Mouse (Mus musculus): ENCODE data around the gene Col27a1.

Col27a1 gene

GRCm38 (mm10) chr4:63222246-63222645 lies 8.4 kb downstream of the Col27a1 start:
- in situ Hi-C loops (cut with MseI, MboI), result no loop called here

- in situ Hi-C loops (cut with MseI, MboI), result no loop called here
Measured at GRCm38 (mm10) chr4:63225373-63225772, 11.6 kb downstream of the Col27a1 start.

- in situ Hi-C loops (cut with MseI, MboI), result no loop called here
Measured at GRCm38 (mm10) chr4:63226164-63226882, 12.5 kb downstream of the Col27a1 start.

- in situ Hi-C loops (cut with MseI, MboI), result no loop called here
Measured at GRCm38 (mm10) chr4:63226883-63227235, 13.1 kb downstream of the Col27a1 start.

GRCm38 (mm10) chr4:63228943-63229342 lies 15.1 kb downstream of the Col27a1 start:
- in situ Hi-C loops (cut with MseI, MboI), result no loop called here

- in situ Hi-C loops (cut with MseI, MboI), result no loop called here
Measured at GRCm38 (mm10) chr4:63229991-63230581, 16.3 kb downstream of the Col27a1 start.

- in situ Hi-C loops (cut with MseI, MboI), result no loop called here
Measured at GRCm38 (mm10) chr4:63231121-63231520, 17.3 kb downstream of the Col27a1 start.

GRCm38 (mm10) chr4:63232542-63233020 lies 18.8 kb downstream of the Col27a1 start:
- in situ Hi-C loops (cut with MseI, MboI), result no loop called here

- in situ Hi-C loops (cut with MseI, MboI), result no loop called here
Measured at GRCm38 (mm10) chr4:63233557-63234452, 20.0 kb downstream of the Col27a1 start.

GRCm38 (mm10) chr4:63234852-63235251 lies 21.0 kb downstream of the Col27a1 start:
- in situ Hi-C loops (cut with MseI, MboI), result no loop called here

- in situ Hi-C loops (cut with MseI, MboI), result no loop called here
Measured at GRCm38 (mm10) chr4:63236235-63236634, 22.4 kb downstream of the Col27a1 start.

- in situ Hi-C loops (cut with MseI, MboI), result no loop called here
Measured at GRCm38 (mm10) chr4:63237225-63237624, 23.4 kb downstream of the Col27a1 start.

GRCm38 (mm10) chr4:63238141-63238540 lies 24.3 kb downstream of the Col27a1 start:
- in situ Hi-C loops (cut with MseI, MboI), result no loop called here

GRCm38 (mm10) chr4:63238722-63239121 lies 24.9 kb downstream of the Col27a1 start:
- in situ Hi-C loops (cut with MseI, MboI), result no loop called here

- in situ Hi-C loops (cut with MseI, MboI), result no loop called here
Measured at GRCm38 (mm10) chr4:63241031-63241430, 27.2 kb downstream of the Col27a1 start.

GRCm38 (mm10) chr4:63247991-63248390 lies 34.2 kb downstream of the Col27a1 start:
- in situ Hi-C loops (cut with MseI, MboI), result no loop called here

- in situ Hi-C loops (cut with MseI, MboI), result no loop called here
Measured at GRCm38 (mm10) chr4:63248951-63249350, 35.1 kb downstream of the Col27a1 start.

GRCm38 (mm10) chr4:63251760-63252159 lies 38.0 kb downstream of the Col27a1 start:
- in situ Hi-C loops (cut with MseI, MboI), result no loop called here

GRCm38 (mm10) chr4:63253716-63254115 lies 39.9 kb downstream of the Col27a1 start:
- in situ Hi-C loops (cut with MseI, MboI), result no loop called here

GRCm38 (mm10) chr4:63254151-63254550 lies 40.3 kb downstream of the Col27a1 start:
- in situ Hi-C loops (cut with MseI, MboI), result no loop called here

GRCm38 (mm10) chr4:63256371-63256770 lies 42.6 kb downstream of the Col27a1 start:
- in situ Hi-C loops (cut with MseI, MboI), result no loop called here

- in situ Hi-C loops (cut with MseI, MboI), result no loop called here
Measured at GRCm38 (mm10) chr4:63257346-63257745, 43.5 kb downstream of the Col27a1 start.

Data from mouse trophoblast stem cell (cell line).